Mouse (Mus musculus): ENCODE measurements at regions not wholly inside any gene's neighbourhood (a gene's known extent, or its start where the extent isn't known, plus 50 kb on each side); places are given as distances from the start of the nearest gene placed in this dataset.

DNA sequence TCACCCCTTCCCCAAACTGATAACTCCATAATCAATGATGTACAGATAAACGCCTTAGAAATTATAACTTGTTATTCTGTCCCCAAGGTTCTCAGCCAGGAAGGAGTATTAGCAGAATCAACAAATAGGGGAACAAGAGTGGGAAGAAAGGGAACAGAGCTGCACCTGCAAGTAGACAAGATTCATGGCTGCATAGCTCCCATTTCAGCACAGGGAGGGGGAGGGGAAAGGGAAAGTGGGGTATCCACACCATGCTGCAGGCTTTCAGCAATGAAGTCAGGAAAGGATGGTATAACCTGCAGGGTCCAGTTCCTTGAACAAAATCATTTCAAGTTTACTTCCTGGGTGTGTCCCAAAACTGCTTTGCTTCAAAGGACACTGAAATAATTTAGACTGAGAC is 610.5 kb downstream of the Tox3 start:
- TF ChIP-seq POLR2A (IDR thresholded peaks at IDR 0.05; ENCODE audit: low read depth, low read length), result no peak
- TF ChIP-seq MAX (IDR thresholded peaks at IDR 0.05; ENCODE audit: low read length), result no peak
- no peak for TF ChIP-seq POLR2AphosphoS2 (IDR thresholded peaks at IDR 0.05; ENCODE audit: low read depth, low read length)
